7 mouse cellular contexts compared by ENCODE assay signal in genomic region chr1:92453751-92454445, GRCm38 (mm10). TPM values are rescaled to one million over a fixed set of nuclear protein-coding genes. Genes with fewer than 3 reads are reported as not detected.
DNase-seq lines count a peak whose midpoint lies in the region; ATAC-seq lines count a peak whose summit lies in the region.

No protein-coding gene starts in this region.

- DNase-seq in layer of hippocampus, adult 9-10 months (ENCODE audit: low spot score): peak; percentile 37
- DNase-seq in layer of hippocampus, adult 11-12 months (ENCODE audit: low spot score): no peak
- DNase-seq in ES-CJ7 (ENCODE audit: low read depth, low spot score) (peak; percentile 55), adipocyte (ENCODE audit: low spot score) (peak; percentile 64)
- no peak for DNase-seq in urinary bladder, adult 18-20 months (ENCODE audit: low spot score in 2 of 2)
- no peak for DNase-seq in kidney, postnatal 4 days

- ATAC-seq in megakaryocyte, adult 5-6 weeks (ENCODE audit: poor library complexity, severe bottlenecking): peak; percentile 64

RNA-seq across cellular contexts. Expression of gene Ndufa10, which starts 19.8 kb away (rescaled TPM):
- 112 TPM in 2 replicates for total RNA-seq in megakaryocyte, adult 5-6 weeks (2015)
- total RNA-seq in megakaryocyte, adult 5-6 weeks (2017): 72.1 and 76.6 TPM in 2 replicates

RNA-seq across cellular contexts. Expression of gene Olfr1416, which starts 31.0 kb away (rescaled TPM):
- total RNA-seq in megakaryocyte, adult 5-6 weeks (2015): not detected in 2 replicates
- total RNA-seq in megakaryocyte, adult 5-6 weeks (2017): not detected in 2 replicates

RNA-seq across cellular contexts. Expression of gene Olfr1415, which starts 42.0 kb away (rescaled TPM):
- total RNA-seq in megakaryocyte, adult 5-6 weeks (2015): not detected in 2 replicates
- not detected in 2 replicates for total RNA-seq in megakaryocyte, adult 5-6 weeks (2017)

Comparison
In these comparisons a context has a peak if more than half of its experiments do, and no peak if none do; other contexts are left out.
1. DNase-seq: peak in layer of hippocampus, adult 9-10 months (single experiment), ES-CJ7 (single experiment) and adipocyte (single experiment); none in layer of hippocampus, adult 11-12 months (single experiment), urinary bladder, adult 18-20 months (0 of 2) and kidney, postnatal 4 days (0 of 2).